Mouse (Mus musculus): ENCODE results near the gene Senp6. TPM values are rescaled to one million over a fixed set of nuclear protein-coding genes. Genes with fewer than 3 reads are reported as not detected.
"Not testable (repeated sequence)": the region's sequence is repeated elsewhere in the genome, so short reads cannot be mapped to it uniquely, and the experiment has no call there.

Senp6 gene
- total RNA-seq, 2 experiments from 2014 or later: 63.8 to 85.2 TPM

DNA sequence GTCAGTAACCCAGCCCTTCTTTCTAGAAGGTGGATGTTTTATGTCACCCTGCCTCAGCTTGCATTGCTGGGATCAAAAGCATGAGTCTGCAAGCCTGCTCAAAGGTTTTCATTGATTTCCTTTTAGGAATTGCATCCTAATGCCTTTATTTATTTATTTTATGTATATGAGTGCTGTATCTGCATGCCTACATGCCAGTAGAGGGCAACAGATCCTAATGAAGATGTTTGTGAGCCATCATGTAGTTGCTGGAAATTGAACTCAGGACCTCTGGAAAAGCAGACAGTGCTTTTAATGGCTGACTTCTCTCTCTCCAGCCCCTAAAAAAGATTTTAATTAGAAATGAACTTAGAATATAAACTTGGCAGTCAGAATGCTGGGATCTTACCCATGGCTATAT lies 8.2 kb downstream of the Senp6 start:
- no peak for DNase-seq

DNA sequence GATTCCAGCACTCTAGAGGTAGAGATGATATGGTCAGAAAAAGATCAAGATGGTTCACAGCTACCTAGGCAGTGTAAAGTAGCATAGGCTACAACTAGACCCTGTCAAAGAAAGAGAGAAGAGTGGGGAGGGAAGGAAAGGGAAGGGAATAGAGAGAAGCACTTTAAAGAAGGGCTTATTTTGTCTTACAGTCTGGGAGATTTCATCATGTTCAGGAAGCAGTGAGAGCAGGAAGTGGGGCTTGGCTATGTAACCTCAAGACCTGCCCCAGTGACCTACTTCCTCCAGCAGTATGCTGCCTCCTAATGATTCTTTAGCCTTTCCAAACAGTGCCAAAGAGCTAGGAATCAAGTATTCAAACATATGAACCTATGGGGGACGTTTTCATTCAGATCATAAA lies 14.2 kb downstream of the Senp6 start:
- no peak for DNase-seq

DNA sequence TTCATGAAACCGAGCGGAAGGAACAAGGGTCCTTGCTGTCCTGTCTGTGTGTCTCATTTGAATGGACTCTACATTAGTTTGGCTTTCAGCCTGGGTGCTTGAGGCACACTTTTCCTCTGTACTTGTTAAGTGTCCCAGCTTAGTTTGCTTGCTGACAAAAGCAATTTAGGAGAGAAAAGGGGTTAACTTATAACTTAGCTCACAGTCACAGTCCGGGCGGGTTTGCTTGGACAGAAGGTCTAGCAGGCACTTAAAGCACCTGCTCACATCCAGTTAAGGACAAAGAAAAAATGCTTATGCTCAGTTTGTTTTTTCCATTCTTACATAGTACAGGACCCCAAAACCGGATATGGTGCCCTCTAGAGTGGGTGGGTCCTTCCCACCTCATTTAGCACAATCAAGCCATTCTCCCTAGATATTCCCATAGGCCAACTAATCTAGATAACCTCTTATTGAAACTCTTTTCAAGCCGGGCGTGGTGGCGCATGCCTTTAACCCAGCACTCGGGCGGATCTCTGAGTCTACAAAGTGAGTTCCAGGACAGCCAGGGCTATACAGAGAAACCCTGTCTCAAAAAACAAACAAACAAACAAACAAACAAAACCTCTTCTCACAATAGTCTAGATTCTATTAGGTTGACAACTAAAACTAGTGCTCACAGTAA lies 17.9 kb downstream of the Senp6 start:
- DNase-seq: no peak

- no peak for DNase-seq
Measured at GRCm38 (mm10) chr9:80085665-80086064, 19.0 kb downstream of the Senp6 start.

DNA sequence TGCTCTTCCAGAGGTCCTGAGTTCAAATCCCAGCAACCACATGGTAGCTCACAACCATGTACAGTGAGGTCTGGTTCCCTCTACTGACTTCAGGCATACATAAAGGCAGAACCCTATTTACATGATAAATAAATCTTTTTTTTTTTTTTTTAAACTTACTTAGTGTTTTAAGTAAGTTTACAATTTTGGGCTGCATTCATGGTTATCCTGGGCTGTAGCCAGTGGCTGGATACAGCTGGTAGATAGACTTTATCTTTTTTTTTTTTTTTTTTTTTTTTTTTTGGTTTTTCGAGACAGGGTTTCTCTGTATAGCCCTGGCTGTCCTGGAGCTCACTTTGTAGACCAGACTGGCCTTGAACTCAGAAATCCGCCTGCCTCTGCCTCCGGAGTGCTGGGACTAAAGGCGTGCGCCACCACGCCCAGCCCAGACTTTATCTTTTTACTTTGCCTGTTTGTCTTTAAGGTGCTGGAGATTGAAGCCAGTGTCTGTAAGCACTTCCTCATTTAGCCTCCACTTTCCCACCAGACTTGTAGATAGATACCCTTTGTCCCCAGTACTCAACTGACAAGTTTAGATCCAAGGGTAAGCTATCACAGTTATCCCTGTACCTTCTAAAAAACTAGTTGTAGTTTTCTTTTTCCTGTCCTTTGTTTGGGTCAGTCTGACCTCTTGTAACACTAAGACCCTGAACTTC lies 19.7 kb downstream of the Senp6 start:
- DNase-seq: not testable (repeated sequence)

DNA sequence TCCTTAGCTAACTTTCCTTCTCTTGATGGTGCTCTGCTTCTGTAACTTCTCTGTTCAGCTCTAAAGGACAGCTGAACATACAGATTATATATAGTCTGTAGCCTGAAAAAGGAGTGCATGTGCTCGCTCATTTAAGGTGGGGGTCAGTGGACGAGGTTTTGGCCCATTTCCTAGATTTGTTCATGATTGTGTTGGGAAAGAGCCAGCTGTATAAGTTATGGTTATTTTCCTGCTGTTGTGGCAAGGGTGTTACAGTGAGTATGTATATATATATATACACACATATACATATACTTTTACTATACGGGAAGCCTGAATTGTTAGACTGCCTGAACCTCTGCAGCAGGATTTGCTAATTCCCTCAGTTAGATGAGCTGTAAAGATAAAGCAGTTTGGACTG lies 22.7 kb downstream of the Senp6 start:
- no peak for DNase-seq

DNA sequence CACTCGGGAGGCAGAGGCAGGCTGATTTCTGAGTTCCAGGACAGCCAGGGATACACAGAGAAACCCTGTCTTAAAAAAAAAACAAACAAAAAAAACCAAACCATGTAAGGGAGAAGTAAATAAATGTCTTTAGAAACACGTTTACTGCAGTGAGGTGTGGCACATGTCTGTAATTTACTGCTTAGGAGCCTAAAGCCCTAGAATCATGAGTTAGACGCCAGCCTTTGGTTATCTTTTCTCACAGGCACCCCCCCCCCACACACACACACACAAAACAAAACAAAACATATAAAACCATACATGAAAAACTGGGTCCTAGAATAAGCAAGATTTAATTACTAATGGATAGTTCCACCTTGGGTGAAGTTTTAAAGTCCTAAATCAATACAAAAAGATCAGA lies 29.6 kb downstream of the Senp6 start:
- no peak for DNase-seq

DNA sequence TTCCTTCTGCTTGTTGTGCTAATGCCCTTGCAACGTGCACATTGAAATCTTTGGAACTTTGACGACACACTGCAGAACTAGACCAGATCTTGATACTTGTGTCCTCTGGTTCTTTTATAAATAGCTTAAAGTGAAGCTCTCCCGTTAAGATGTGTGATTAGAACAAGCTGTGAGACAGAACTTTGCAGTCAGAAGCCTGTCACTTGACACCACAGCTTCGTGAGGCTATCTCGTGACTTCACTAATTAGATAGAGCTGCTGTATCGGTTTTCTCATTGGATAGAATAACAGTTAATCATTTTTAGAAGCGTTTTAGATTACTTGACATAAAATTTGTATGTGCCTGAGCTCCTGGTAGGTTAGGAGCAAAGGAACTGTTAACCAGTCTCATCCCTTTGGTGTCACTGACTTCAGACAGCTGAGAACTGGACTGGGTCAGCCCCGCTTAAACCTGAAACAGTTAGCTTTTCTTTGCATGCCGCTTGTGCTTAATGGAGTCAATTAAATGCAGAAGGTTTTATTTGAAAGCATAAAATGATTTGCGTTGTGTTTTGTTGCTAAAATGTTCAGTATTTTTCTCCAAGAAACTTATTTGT lies 79.4 kb downstream of the Senp6 start:
- DNase-seq: no peak

DNA sequence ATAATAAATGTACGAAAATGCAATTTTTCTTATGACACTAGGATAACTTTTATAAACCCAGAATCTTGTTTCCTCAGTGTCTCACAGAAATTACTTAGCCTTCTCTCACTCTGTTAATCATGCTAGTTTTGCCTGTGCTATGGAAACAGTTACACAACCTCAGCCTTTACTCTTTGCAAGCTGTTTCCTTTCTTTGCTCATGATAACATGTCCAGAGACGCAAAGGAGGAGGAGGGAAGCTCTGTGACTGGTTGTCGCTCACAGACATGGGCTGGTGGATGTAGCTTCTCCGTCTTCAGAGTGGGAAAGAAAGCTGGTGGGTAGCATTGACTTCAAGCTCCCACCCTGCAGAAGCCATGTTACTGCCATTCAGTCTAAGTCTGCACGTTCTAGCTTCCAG lies 82.9 kb downstream of the Senp6 start:
- DNase-seq: no peak

DNA sequence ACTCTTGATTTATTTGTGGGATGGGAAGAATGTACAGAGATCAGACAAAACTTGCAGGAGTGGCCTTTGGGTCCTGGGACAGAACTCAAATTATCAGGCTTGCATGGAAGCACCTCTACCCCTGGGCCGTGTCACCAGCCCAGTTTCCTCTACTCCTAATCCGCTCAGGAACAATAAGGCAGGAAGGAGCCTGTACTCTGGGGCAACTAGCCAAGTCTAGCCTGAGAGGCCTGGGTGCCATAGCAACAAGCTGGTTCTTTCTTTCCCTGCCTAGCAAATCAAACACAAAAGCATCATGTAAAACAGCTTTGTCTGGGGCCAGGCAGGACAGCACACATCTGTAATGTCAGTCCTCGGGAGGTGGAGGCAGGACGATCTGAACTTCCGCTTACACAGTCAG lies 88.6 kb downstream of the Senp6 start:
- DNase-seq: no peak

DNA sequence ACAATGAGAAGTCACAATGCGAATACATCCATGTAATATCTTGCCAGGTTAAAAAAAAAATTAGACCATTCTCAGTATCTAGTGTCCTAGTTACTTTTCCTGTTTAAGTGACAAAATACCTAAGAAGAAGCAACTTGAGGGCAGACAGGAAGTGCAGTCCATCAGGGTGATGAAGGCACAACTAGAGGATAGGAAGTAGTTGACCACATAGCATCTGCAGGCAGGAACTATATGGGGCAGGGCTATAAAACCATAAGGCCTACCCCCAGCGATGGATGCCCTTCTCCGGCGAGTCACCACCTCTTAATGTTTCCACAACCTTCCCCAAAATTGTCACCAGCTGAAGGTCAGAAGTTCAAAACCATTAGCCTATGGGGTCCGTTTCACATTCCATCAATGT lies 90.1 kb downstream of the Senp6 start:
- no peak for DNase-seq

DNA sequence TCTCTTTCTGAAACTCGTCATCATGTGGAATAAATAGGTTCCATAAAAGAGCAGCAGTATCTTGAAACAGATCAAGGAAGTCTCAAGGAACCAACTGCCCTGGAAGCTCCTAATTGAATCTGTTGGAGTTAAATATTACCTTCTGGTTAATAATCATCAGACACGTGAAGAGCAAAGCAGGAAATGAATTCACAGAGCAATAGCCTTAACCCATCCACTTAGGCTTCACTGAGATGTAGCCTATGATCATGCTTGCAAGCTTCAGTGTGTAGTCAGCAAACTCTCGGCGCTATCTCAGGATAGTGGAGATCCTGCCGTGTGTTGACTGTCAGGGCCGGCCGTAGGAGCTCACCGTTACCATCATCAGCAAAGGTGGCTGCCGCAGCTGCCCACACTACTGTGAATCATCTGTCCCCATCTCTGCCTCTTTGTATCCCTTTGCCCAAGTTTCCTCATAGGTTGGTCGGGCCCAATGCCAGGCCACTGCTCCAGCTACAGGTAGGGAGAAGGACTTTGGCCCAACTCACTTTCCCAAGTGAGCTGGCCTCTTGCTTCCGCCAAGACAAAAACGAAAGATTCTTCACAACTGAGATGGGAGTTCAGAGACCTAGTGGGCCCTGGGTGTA lies 91.2 kb downstream of the Senp6 start:
- DNase-seq: no peak

DNA sequence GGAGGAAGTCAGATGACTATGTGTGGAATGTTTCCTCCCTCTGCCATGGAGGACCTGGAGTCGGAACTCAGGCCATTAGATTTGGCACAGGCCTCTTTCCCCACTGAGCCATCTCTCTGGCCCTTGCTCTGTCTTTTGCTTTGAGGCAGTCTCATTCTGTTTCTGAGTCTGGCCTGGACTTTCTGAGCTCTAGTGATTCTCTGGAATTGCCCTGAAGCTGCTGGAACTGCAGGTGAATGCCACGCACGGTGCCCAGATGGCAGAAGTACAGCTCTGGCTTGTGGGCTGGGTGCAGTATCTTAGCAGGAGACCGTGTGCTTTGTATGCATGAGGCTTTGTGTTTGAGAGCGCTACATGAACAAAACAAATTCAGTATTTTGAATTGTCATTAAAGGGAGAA lies 92.2 kb downstream of the Senp6 start:
- no peak for DNase-seq

DNA sequence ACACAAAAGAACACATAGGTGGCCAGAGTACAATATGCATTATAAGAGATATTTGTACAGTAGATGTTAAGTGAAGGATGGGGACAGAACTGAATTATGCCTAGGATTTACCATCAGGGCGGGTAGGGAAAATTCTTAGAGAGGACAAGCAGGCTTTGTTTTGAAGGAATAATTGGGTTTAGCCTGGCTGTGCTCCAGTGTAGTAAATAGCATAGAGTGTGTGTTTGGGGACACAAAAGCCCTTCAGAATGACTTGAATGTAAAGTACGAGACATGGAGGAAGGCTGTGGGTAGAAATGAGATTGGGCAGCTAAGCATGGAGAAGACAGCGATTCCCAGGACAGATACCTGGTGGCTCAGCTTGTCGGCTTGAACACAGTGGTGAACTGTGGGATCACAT lies 94.7 kb downstream of the Senp6 start:
- DNase-seq: no peak

DNA sequence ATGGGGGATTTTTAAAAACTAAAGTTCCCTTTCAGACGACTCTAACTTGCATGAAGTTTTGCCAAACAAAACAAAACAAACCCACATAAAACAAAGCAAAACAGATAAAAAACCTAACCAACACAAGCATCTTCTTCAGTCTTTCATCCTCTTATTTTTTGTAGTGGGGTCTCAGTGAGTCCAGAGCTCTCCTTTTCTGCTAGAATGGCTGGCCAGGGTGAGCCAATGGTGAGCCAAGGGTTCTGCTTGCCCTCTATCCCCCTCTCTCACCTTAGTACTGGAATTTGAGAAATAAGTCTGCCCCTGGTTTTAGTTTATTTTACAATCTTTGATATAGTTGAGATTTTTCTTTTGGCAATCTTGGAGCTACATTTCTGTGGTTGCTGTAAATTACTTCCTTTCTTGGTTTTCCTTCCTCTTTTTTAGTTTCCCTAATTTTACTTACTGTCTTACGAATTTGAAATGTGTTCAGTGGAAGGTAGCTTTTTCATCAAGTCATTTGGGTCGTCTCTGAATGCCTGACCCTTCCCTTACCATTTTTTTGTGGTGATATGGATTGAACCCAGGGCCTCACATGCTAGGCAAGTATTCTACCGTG lies 96.5 kb downstream of the Senp6 start:
- no peak for DNase-seq

DNA sequence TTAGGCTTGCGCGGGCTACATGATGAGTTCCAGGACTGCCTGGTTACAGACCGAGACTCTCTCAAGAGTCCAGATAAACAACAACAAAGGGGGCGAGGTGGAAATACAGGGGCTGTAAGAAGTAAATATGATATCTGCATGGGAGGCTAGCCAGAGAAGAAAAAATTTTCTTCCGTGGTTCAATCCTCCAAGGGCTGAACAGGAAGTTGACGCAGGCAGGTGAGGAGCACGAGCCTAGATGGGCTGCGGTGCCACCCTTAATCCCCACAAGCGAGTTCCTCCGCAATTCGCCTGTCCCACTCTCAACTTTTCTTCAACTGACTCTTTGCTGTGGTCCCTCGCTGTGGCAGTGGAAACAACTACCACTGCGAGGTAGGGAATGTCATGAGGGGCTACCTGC lies 97.5 kb downstream of the Senp6 start:
- DNase-seq: no peak

GRCm38 (mm10) chr9:80164611-80165474 lies 98.1 kb downstream of the Senp6 start, which contains the start of gene Myo6:
Gene Myo6, plus strand, starts transcription at chr9:80165031.
- peak; percentile 96 for DNase-seq

GRCm38 (mm10) chr9:80165690-80166089 lies 99.0 kb downstream of the Senp6 start:
- no peak for DNase-seq

- DNase-seq: no peak
Measured at GRCm38 (mm10) chr9:80166425-80166824, 99.7 kb downstream of the Senp6 start.

- no peak for DNase-seq
Measured at GRCm38 (mm10) chr9:80167089-80167488, 100.4 kb downstream of the Senp6 start.

DNA sequence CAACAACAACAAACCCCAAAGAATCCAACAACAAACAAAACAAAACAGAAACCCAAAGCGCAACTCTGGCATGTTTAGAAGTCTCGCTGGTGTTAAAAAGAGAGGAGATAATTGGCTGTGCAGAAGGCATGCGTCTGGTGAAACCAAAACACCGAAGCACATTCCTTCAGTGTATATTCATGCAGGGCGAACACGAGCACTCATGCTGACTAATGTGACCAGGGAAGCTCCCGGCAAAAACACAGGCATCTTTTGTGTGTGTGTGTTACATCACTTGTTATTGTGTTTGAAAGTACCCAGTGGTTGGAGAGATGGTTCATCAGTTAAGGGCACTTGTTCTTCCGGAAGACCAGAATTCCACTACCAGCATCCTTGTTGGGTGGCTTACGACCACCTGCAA lies 102.8 kb downstream of the Senp6 start:
- DNase-seq: no peak

- DNase-seq: no peak
Measured at GRCm38 (mm10) chr9:80171241-80171640, 104.5 kb downstream of the Senp6 start.
